Mouse (Mus musculus): ENCODE measurements at regions not wholly inside any gene's neighbourhood (a gene's known extent, or its start where the extent isn't known, plus 50 kb on each side); places are given as distances from the start of the nearest gene placed in this dataset.

GRCm38 (mm10) chr16:46625807-46626206, 127.5 kb upstream of the Nectin3 start:
- no peaks in the 10 kb centered on the region for H3K4me1 ChIP-seq (replicated peaks)
- ATAC-seq (replicated peaks; ENCODE audit: insufficient number of reproducible peaks, insufficient read depth, low FRiP score, low read depth), result no peak
- no peaks in the 10 kb centered on the region for H3K27me3 ChIP-seq
- H3K4me3 ChIP-seq, result no peak overlapping the region
- no peak overlapping the region for H3K9ac ChIP-seq
- H3K27ac ChIP-seq, result no peak overlapping the region
- H3K36me3 ChIP-seq, result no peaks in the 10 kb centered on the region
- 42% methylated on average over 2 of the region's 2 CpGs for WGBS
- no peak overlapping the region for H3K4me2 ChIP-seq
- H3K9me3 ChIP-seq (replicated peaks), result no peaks in the 10 kb centered on the region

- H3K36me3 ChIP-seq, result no peaks in the 10 kb centered on the region
- H3K27me3 ChIP-seq, result no peaks in the 10 kb centered on the region
- no peaks in the 10 kb centered on the region for H3K4me1 ChIP-seq (replicated peaks)
- H3K9me3 ChIP-seq (replicated peaks), result no peaks in the 10 kb centered on the region
- no peak overlapping the region for H3K4me2 ChIP-seq
- no peak overlapping the region for H3K4me3 ChIP-seq
- no peak for ATAC-seq (replicated peaks; ENCODE audit: insufficient number of reproducible peaks, insufficient read depth, low FRiP score, low read depth)
- H3K9ac ChIP-seq, result no peak overlapping the region
- 81% methylated on average over 1 of the region's 1 CpGs for WGBS
- H3K27ac ChIP-seq, result no peak overlapping the region
Measured at GRCm38 (mm10) chr16:46623246-46623645, 124.9 kb upstream of the Nectin3 start.

- Histone ChIP-seq H3K9ac (no peak overlapping the region), H3K36me3 (no peaks in the 10 kb centered on the region), H3K4me2 (no peak overlapping the region), H3K4me3 (no peak overlapping the region), H3K9me3 (replicated peaks) (no peaks in the 10 kb centered on the region), H3K4me1 (replicated peaks) (no peaks in the 10 kb centered on the region), H3K27me3 (no peaks in the 10 kb centered on the region), H3K27ac (no peak overlapping the region)
- no peak for ATAC-seq (replicated peaks; ENCODE audit: insufficient number of reproducible peaks, insufficient read depth, low FRiP score, low read depth)
- 78% methylated on average over 2 of the region's 2 CpGs for WGBS
Measured at GRCm38 (mm10) chr16:46619871-46620270, 121.5 kb upstream of the Nectin3 start.

GRCm38 (mm10) chr16:46617544-46618335, 119.4 kb upstream of the Nectin3 start:
- 65% methylated on average over 13 of the region's 13 CpGs for WGBS
- no peak overlapping the region for H3K9ac ChIP-seq
- no peaks in the 10 kb centered on the region for H3K9me3 ChIP-seq (replicated peaks)
- no peak overlapping the region for H3K4me2 ChIP-seq
- no peak for ATAC-seq (replicated peaks; ENCODE audit: insufficient number of reproducible peaks, insufficient read depth, low FRiP score, low read depth)
- no peaks in the 10 kb centered on the region for H3K4me1 ChIP-seq (replicated peaks)
- H3K36me3 ChIP-seq, result no peaks in the 10 kb centered on the region
- H3K27ac ChIP-seq, result no peak overlapping the region
- no peaks in the 10 kb centered on the region for H3K27me3 ChIP-seq
- H3K4me3 ChIP-seq, result no peak overlapping the region

- Histone ChIP-seq H3K9me3 (replicated peaks) (no peaks in the 10 kb centered on the region), H3K36me3 (no peaks in the 10 kb centered on the region), H3K4me2 (no peak overlapping the region), H3K27ac (no peak overlapping the region), H3K4me1 (replicated peaks) (no peaks in the 10 kb centered on the region), H3K4me3 (no peak overlapping the region), H3K9ac (no peak overlapping the region), H3K27me3 (no peaks in the 10 kb centered on the region)
- no peak for ATAC-seq (replicated peaks; ENCODE audit: insufficient number of reproducible peaks, insufficient read depth, low FRiP score, low read depth)
Measured at GRCm38 (mm10) chr16:46616606-46617005, 118.3 kb upstream of the Nectin3 start.

- H3K27me3 ChIP-seq, result no peaks in the 10 kb centered on the region
- H3K9ac ChIP-seq, result no peak overlapping the region
- 70% methylated on average over 5 of the region's 5 CpGs for WGBS
- no peaks in the 10 kb centered on the region for H3K9me3 ChIP-seq (replicated peaks)
- ATAC-seq (replicated peaks; ENCODE audit: insufficient number of reproducible peaks, insufficient read depth, low FRiP score, low read depth), result no peak
- H3K27ac ChIP-seq, result no peak overlapping the region
- no peak overlapping the region for H3K4me2 ChIP-seq
- no peaks in the 10 kb centered on the region for H3K4me1 ChIP-seq (replicated peaks)
- no peak overlapping the region for H3K4me3 ChIP-seq
- no peaks in the 10 kb centered on the region for H3K36me3 ChIP-seq
Measured at GRCm38 (mm10) chr16:46613062-46613818, 114.9 kb upstream of the Nectin3 start.

- no peak overlapping the region for H3K9ac ChIP-seq
- no peak overlapping the region for H3K27ac ChIP-seq
- no peak overlapping the region for H3K4me3 ChIP-seq
- no peaks in the 10 kb centered on the region for H3K9me3 ChIP-seq (replicated peaks)
- H3K4me1 ChIP-seq (replicated peaks), result no peaks in the 10 kb centered on the region
- no peaks in the 10 kb centered on the region for H3K27me3 ChIP-seq
- no peaks in the 10 kb centered on the region for H3K36me3 ChIP-seq
- no peak overlapping the region for H3K4me2 ChIP-seq
- no peak for ATAC-seq (replicated peaks; ENCODE audit: insufficient number of reproducible peaks, insufficient read depth, low FRiP score, low read depth)
Measured at GRCm38 (mm10) chr16:46605879-46606203, 107.5 kb upstream of the Nectin3 start.

- Histone ChIP-seq H3K27ac (no peak overlapping the region), H3K4me1 (replicated peaks) (no peaks in the 10 kb centered on the region), H3K9me3 (replicated peaks) (no peaks in the 10 kb centered on the region), H3K4me3 (no peak overlapping the region), H3K4me2 (no peak overlapping the region), H3K27me3 (no peaks in the 10 kb centered on the region), H3K9ac (no peak overlapping the region), H3K36me3 (no peaks in the 10 kb centered on the region)
- 64% methylated on average over 11 of the region's 11 CpGs for WGBS
- no peak for ATAC-seq (replicated peaks; ENCODE audit: insufficient number of reproducible peaks, insufficient read depth, low FRiP score, low read depth)
Measured at GRCm38 (mm10) chr16:46605001-46605878, 106.9 kb upstream of the Nectin3 start.

- no peaks in the 10 kb centered on the region for H3K27me3 ChIP-seq
- WGBS, result 28% methylated on average over 8 of the region's 8 CpGs
- ATAC-seq (replicated peaks; ENCODE audit: insufficient number of reproducible peaks, insufficient read depth, low FRiP score, low read depth), result no peak
- no peak overlapping the region for H3K4me2 ChIP-seq
- no peak overlapping the region for H3K4me3 ChIP-seq
- no peaks in the 10 kb centered on the region for H3K9me3 ChIP-seq (replicated peaks)
- H3K27ac ChIP-seq, result no peak overlapping the region
- H3K4me1 ChIP-seq (replicated peaks), result no peaks in the 10 kb centered on the region
- no peaks in the 10 kb centered on the region for H3K36me3 ChIP-seq
- H3K9ac ChIP-seq, result no peak overlapping the region
Measured at GRCm38 (mm10) chr16:46592618-46593253, 94.4 kb upstream of the Nectin3 start.

- Histone ChIP-seq H3K4me1 (replicated peaks) (no peaks in the 10 kb centered on the region), H3K9me3 (replicated peaks) (no peaks in the 10 kb centered on the region), H3K27me3 (no peaks in the 10 kb centered on the region), H3K27ac (no peak overlapping the region), H3K9ac (no peak overlapping the region), H3K4me2 (no peak overlapping the region), H3K4me3 (no peak overlapping the region), H3K36me3 (no peaks in the 10 kb centered on the region)
- no peak for ATAC-seq (replicated peaks; ENCODE audit: insufficient number of reproducible peaks, insufficient read depth, low FRiP score, low read depth)
- 14% methylated on average over 1 of the region's 1 CpGs for WGBS
Measured at GRCm38 (mm10) chr16:46587056-46587455, 88.7 kb upstream of the Nectin3 start.

- Histone ChIP-seq H3K9me3 (replicated peaks) (no peaks in the 10 kb centered on the region), H3K36me3 (no peaks in the 10 kb centered on the region), H3K4me1 (replicated peaks) (0 out of 2 replicates have a peak, but pooled peaks cover 3% of the 10 kb centered on the region), H3K4me2 (no peak overlapping the region), H3K4me3 (no peak overlapping the region), H3K9ac (no peak overlapping the region), H3K27ac (no peak overlapping the region), H3K27me3 (no peaks in the 10 kb centered on the region)
- ATAC-seq (replicated peaks; ENCODE audit: insufficient number of reproducible peaks, insufficient read depth, low FRiP score, low read depth), result no peak
Measured at GRCm38 (mm10) chr16:46584502-46584901, 86.2 kb upstream of the Nectin3 start.
